Mouse (Mus musculus) inflammation-experienced regulatory T-cells, adult 6 months (primary cell): ENCODE data around the gene 4933428G20Rik. TPM values are rescaled to one million over a fixed set of nuclear protein-coding genes. Genes with fewer than 3 reads are reported as not detected.

ENCODE experiments used
- ATAC-seq: one replicate; pipeline ENCODE4 v1.8.0; 2017
- polyA plus RNA-seq, 3 experiments: library from polyadenylated mRNA; unstranded; fragments of 100-300 nt; shearing (Covaris generic); gene quantifications; one replicate each; pipeline ENCODE4 v1.2.1; 2017

Gene 4933428G20Rik
- polyA plus RNA-seq, 3 experiments from 2014 or later, result not detected

DNA sequence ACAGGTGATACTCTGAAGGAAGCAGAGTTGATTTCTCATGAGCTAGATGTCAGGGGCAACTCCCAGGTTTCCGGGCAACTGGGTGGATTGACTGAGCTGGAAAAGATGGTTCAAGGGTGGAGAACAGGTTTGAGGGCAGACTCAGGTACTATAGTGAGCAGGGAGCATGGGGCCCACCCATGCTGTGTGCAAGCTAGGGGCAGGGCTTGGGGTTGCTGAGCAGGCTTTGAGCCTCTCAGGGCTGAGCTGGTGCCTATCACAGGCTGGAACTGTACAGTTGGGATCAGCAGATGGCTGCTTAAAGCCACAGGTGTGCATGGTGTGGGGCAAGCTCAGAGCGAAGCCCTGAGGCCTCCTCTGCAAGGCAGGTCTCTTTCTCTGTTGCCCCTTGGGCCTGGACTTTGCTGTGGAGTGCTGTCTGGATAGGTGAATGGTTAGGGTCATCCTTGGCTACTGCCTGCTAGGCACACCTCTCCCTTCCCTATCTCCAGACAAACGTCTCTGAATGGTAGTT is 38.8 kb downstream of the 4933428G20Rik start:
- ATAC-seq, result no peak

DNA sequence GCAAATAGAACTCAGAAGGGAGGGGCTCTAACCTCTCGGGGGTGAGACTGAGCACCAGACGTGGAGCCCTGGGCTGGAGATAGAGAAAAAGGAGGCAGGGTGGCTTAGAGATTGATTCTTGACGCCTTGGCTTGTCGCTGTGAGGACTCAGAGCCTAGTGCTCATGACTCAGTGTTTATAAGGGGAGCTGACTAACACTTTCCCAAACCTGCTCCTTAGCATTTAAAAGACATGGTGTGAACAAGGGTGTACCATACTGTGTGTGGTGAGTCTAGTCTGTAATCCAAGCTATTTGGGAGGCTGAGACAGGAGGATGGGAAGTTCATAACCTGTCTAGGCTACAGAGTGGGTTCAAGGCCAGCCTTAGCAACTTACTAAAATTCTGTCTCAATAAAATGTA is 43.0 kb downstream of the 4933428G20Rik start:
- ATAC-seq, result no peak

DNA sequence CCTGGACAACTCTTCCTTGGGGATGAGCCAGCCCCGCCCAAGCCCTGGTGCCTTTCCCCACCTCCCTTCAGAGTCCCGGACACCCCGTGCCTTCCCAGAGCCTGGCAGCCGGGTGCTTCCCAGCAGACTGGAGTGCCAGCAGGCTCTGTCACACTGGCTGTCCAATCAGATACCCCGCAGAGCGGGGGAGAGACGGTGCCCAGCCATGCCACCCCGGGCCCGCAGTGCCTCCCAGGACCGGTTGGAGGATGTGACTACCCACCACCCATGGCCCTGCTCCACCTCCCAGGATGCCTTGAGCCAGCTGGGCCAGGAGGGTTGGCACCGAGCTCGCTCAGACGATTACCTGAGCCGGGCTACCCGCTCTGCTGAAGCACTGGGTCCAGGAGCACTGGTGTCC is 48.5 kb downstream of the 4933428G20Rik start:
- no peak for ATAC-seq

DNA sequence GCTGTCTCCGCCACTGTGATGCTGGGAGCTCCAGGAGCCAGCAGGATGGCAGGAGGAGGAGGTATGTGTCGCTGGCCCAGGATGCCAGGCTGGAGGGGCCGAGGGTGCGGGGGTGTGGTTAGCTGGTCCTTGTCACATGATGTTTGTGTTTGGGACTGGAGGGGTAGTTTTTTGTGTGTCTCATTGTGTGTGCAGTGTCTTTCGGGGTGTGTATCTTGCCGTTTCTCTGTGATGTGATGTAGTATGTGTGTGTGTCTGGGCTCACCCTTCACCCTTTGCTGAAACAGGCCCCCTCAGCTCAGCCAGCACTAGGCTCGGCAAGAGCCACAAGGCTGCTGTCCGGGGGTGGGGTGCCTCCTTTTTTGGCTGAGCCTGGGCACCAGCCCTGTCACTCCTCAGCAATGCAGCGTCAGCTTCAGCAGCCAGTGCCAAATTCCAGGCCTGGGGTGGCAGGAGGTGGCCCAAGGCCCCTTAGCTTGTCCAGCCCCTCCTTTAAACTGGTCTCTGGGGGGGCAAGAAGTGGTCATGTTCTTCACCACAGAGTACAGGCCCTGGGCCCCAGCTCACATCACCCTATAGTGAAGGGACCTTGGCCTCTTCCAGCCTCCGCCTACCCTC is 49.7 kb downstream of the 4933428G20Rik start:
- no peak for ATAC-seq

DNA sequence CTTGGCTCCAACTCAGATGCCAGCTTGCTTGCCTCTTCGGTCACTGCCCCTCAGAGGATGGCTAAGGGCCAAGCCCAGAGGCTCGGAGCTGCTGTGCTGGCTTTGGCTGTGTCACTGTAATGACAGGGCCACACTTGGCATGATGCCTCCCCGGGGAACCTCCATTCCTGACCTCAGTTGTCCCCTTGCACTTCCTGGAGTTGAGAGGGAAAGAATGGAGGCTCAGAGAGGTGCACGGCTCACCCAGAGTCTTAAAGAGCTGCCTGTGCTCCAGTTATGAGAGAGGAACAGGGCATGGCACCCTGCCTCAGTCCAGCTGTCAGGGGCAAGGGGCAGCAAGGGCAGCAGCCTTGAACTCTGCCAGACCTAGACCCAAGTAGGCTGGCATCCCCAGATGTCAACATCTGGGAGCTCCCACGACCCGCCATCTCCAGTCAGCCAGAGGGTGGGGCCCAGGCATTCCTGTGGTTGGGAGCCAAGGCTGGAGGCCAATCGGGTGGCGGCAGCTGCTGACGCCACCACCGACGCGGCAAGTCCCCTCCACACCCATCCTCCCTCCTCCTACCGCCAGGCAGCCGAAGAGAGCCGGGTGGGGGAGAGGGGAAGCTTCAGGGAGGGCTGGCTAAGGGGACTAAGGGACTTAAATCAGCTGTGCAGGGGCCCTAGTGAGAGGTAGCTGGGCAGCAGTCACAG is 50.4 kb downstream of the 4933428G20Rik start:
- no peak for ATAC-seq

DNA sequence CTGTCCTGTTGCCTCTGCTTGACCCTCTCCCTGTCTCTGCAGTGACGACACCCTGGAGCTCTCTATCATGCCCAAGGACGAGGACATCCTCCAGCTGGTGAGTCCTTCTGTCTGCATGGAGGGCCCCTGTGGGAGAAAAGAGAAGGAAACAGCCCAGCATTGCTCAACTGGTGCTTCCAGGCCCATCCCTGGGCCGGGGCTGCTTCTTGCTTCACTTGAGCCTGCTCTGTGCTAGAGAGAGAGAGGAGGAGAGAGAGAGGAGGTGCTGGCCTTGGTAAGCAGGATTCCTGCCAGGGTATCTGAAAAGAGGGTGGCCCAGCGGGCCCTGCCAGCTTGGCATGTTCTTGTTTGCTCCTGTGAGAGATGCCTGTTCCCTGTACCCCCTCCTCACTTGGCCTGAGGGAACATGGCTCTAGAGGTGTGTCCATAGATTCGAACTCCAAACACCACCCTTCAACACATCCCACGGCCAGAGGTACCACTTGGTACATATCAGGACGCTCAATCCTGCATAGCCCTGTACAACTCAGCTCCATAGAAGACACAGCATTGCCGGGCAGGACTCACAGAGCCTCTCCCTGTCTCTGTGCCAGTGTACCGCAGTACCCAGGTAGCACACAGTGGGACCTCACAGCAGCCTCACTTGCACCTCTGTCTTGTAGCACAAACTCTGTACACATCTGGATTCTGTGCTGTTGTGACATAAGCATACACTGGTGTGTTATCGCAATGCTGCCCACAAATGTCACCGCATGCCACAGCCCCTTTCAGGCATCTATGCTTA is 51.3 kb downstream of the 4933428G20Rik start:
- no peak for ATAC-seq

DNA sequence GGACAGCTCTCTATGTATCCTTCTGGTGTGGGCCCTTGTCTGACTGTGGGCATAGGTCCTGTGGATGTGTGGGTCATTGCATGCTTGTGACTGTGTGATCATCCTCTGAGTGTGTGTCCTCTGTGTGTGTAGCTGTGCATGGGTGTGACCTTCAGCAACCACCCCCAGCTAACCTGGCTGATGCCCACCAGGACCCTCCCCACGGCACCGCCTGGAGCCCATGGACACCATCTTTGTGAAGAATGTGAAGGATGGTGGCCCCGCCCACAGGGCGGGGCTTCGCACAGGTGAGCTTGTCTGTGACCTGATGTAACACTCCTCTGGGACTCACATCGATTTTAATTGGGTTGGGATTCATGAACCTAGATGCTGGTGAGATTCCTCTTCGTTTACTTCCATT is 52.2 kb downstream of the 4933428G20Rik start:
- no peak for ATAC-seq

DNA sequence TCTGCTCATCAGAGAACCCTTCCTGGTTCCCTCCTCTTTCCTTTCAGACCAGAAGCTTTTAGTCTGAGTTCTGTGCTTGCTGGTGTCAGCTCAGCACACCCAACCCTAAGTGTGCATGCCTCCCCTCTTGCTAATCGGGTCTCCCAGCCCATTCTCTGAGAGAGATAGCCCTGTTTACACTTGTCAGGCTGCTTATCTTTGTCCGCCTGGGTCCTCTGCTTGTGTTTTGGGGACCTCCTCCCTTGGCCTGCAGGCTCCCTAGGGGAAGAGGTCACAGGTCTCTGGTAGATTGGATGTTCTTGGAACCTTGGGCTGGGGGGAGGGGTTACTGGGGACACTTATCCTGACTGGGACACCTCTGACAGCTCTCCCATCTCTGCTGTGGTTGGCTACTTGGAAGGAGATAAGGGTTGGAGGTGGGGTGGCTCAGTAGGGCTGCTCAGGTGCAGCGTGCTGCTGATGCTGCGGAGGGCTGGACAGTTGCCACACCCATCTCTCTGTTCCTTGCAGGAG is 54.1 kb downstream of the 4933428G20Rik start:
- ATAC-seq, result no peak

DNA sequence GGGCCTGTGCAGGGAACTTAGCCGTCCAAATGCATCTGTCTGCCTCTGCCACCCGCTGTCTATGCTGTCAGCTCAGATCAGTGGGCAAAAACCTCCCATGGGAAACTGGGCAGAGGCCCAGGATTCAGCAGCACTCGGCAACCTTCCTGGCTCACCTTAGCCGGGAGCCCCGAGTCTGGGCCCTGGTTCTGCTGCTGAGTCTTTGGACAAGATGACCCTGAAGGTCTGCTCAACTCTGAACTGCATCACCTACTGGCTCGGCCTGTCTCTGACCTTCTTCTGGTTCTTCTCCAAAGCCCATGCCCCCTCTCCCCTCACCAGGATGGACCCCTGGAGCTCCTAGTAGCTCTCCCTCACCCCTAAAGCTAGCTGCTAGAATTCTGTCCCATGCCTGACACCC is 54.5 kb downstream of the 4933428G20Rik start:
- ATAC-seq, result no peak

DNA sequence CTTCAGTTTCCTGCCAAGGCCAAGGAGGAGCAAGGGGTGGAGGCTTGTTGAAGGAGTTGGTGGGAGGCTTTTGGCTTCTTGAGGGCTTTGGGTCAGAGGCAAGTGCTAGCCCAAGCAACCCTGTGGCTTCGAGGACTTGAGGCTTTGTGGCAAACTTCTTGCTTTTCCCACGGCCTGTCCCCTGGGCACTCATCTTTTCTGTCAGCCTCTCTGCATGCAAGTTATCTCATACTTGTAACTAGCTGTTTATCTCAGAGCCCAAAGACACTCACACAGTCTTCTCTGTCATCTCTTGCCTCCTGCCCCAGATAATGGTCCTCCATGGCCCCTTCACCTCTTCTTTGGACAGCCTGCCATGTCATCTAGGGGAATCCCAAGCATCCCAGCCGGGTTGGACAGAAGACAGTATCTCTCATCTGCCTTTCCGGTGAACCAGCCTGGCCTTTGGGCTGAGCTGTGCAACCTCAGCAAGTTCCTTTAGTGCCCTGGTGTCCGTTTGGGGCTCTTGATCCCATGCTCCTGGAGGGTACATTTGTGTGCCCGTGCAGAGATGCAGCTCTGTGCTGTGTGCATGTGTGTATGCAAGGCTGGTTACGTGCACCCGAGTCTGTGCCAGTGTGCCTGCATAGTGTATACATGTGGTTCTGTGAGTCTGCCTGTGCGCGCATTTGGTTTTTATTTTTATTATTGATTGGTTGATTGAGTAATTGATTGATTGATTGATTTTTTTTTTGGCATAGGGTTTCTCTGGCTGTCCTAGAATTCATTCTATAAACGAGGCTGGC is 57.1 kb downstream of the 4933428G20Rik start:
- no peak for ATAC-seq

DNA sequence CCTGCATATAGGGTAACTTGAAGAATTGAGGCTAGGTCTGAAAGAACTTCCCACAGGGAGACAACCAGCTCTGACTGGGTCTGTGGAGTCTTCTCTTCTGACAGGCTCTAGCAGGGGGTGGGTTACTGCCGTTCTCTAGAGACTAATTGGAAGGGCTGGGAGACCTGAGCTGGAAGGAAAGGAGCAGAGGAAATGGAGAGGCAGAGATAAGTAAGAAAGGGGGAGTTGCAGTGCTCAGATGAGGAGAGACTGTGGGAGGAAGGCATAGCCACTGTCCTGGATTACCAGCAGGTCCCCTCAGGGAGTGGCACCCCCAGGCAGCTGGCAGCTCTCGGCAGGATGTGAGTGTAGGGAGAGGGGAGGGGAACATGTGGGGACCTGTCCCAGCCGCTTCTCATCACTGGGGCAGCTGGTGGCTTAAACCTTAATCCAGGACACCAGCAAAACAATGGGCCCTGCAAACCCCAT is 58.4 kb downstream of the 4933428G20Rik start:
- no peak for ATAC-seq

DNA sequence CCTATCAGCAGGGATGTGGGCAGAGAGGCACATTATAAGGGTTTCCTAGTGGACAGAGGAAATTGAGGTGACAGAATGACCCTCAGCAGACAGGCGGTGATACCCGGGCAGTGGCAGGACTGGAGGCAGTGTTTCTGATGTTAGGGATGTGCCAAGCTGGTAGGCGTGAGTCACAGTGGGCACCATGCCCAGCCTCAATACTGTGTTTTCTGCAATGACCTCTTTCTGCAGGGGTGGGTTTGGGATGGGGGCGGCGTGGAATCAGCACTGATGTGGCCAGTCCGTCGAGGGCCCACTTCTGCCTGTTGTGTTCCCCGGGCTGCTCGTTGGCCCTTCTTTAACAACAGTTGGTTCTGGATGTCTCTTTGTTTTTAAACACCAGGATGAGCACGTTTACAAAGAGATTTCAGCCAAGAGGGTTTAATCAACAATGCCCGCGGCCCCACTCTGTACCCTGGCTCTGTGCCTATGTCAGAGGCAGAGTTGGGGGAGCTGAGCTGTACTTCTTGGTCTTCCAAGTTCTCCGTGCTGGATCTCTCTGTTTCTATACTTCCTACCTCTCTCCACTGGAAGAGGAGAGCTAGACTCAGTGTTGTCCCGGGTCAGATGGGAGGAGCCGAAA is 59.0 kb downstream of the 4933428G20Rik start:
- ATAC-seq, result no peak

Other genes with a start within 250 kb of the 4933428G20Rik start
- gene Npepps, start 219.7 kb downstream of the 4933428G20Rik start, polyA plus RNA-seq, result 10 to 100 TPM; 23.4 to 47.0 (median 45.1) TPM
- gene Mrpl45, start 184.6 kb downstream of the 4933428G20Rik start, polyA plus RNA-seq, result 10 to 100 TPM; 39.1 to 45.1 (median 39.1) TPM
- under 1 TPM; 0.18 to 0.37 (median 0.27) TPM for gene Gpr179, start 148.3 kb downstream of the 4933428G20Rik start, polyA plus RNA-seq
- 1 to 10 TPM; 5.9 to 8.5 (median 7.9) TPM for gene Socs7, start 137.8 kb downstream of the 4933428G20Rik start, polyA plus RNA-seq
- gene Arhgap23, start 84.8 kb downstream of the 4933428G20Rik start, polyA plus RNA-seq, result not detected
- not detected for gene Srcin1, start 75.8 kb upstream of the 4933428G20Rik start, polyA plus RNA-seq
- under 1 TPM; 0.24 to 0.48 (median 0.45) TPM for gene Epop, start 129.4 kb upstream of the 4933428G20Rik start, polyA plus RNA-seq
- gene Mllt6, start 163.1 kb upstream of the 4933428G20Rik start, polyA plus RNA-seq, result 10 to 100 TPM; 13.4 to 17.0 (median 14.6) TPM
- gene Cisd3, start 185.5 kb upstream of the 4933428G20Rik start, polyA plus RNA-seq, result 100 to 1,000 TPM in 1 of 3 experiments, 10 to 100 TPM in 2; 69.0 to 129 (median 86.9) TPM
- 1 to 10 TPM; 4.6 to 6.9 (median 5.4) TPM for gene Pcgf2, start 200.2 kb upstream of the 4933428G20Rik start, polyA plus RNA-seq
- gene Psmb3, start 203.1 kb upstream of the 4933428G20Rik start, polyA plus RNA-seq, result 100 to 1,000 TPM; 461 to 576 (median 475) TPM
- 1 to 10 TPM; 2.4 to 2.9 (median 2.6) TPM for gene Pip4k2b, start 244.4 kb upstream of the 4933428G20Rik start, polyA plus RNA-seq